Mouse (Mus musculus): Measurements from ENCODE around the gene Ccn5. TPM values are rescaled to one million over a fixed set of nuclear protein-coding genes. Genes with fewer than 3 reads are reported as not detected.

Ccn5 gene
- 4.4 and 6.8 TPM in 2 replicates for polyA plus RNA-seq (2015; fragmentation: Nextera tagmentation; extraction: Ambion mirVana)

DNA sequence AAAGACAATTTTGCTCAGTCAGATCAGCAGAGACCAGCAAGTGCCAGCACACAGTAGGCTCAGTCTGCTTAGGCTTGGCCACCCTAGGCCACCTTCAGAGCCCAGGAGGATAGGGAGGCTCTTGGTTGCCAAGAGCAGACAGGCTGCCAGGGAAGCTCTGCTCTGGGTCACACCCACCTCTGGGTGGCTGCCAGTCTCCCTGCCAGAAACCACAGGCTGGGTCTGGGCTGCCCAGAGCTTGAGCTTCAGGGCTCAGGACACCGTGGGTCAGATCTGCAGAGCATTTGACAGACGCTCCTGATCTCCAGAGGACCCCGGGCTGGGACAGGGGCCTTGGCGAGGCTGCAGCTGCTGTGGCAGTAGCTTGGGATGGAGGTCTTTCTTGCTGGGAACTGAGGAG, at the start of gene Ccn5:
Gene Ccn5 (plus strand): TSS at position 255 of the 400 bp plus-strand sequence.

DNA sequence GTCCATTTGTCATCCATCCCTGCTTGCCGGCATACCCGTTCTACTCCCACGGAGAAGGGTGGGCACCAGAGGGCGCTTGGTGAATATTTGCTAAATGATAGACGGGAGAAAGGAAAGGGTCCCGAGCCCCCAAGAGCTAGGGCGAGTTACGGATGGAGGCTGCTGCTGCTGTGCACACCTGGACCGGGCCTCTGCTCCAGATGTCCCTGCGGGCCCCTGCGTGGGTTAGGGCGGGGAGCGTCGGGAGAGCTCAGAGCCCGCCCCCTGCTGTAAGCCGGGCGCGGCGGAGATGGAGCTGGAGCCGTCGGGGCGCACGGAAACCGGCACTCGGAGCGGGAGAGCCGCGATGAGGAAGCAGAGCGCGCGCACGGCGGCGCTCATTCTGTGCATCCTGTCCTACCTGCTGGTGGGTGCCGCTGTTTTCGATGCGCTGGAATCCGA, 32.8 kb downstream of the Ccn5 start, which contains the start of gene Kcnk15:
Gene Kcnk15 (plus strand): TSS at position 191 of the 441 bp plus-strand sequence.

Other genes starting within 250 kb of the Ccn5 start
- gene Ttpal, start 218.5 kb upstream of the Ccn5 start, polyA plus RNA-seq (2015; fragmentation: Nextera tagmentation; extraction: Ambion mirVana) = 20.8 and 24.4 TPM in 2 replicates
- gene Serinc3, start 175.7 kb upstream of the Ccn5 start, polyA plus RNA-seq (2015; fragmentation: Nextera tagmentation; extraction: Ambion mirVana) = 54.9 and 58.0 TPM in 2 replicates
- gene Pkig, start 162.5 kb upstream of the Ccn5 start, polyA plus RNA-seq (2015; fragmentation: Nextera tagmentation; extraction: Ambion mirVana) = 125 and 140 TPM in 2 replicates
- gene Ada, start 70.6 kb upstream of the Ccn5 start, polyA plus RNA-seq (2015; fragmentation: Nextera tagmentation; extraction: Ambion mirVana) = 10.2 and 11.6 TPM in 2 replicates
- gene Kcnk15, start 32.8 kb downstream of the Ccn5 start, polyA plus RNA-seq (2015; fragmentation: Nextera tagmentation; extraction: Ambion mirVana) = not detected in 2 replicates
- 0.04 TPM in 2 replicates for gene Rims4, start 97.8 kb downstream of the Ccn5 start, polyA plus RNA-seq (2015; fragmentation: Nextera tagmentation; extraction: Ambion mirVana)
- gene Ywhab, start 174.1 kb downstream of the Ccn5 start, polyA plus RNA-seq (2015; fragmentation: Nextera tagmentation; extraction: Ambion mirVana) = 228 and 257 TPM in 2 replicates
- gene Pabpc1l, start 204.6 kb downstream of the Ccn5 start, polyA plus RNA-seq (2015; fragmentation: Nextera tagmentation; extraction: Ambion mirVana) = 0.17 and 0.80 TPM in 2 replicates
- gene Stk4, start 249.5 kb downstream of the Ccn5 start, polyA plus RNA-seq (2015; fragmentation: Nextera tagmentation; extraction: Ambion mirVana) = 10.7 and 13.0 TPM in 2 replicates